Mouse (Mus musculus): ENCODE measurements around the gene Fa2h. TPM values are rescaled to one million over a fixed set of nuclear protein-coding genes. Genes with fewer than 3 reads are reported as not detected.

The Fa2h gene
- not detected in 2 replicates for polyA plus RNA-seq (2012)

GRCm38 (mm10) chr8:111393391-111394363 lies at the start of gene Fa2h:
Gene Fa2h, minus strand, starts transcription at chr8:111393824.

GRCm38 (mm10) chr8:111337890-111338347 lies 55.7 kb downstream of the Fa2h start, which contains the start of gene Mlkl:
Gene Mlkl, minus strand, starts transcription at chr8:111338177.

GRCm38 (mm10) chr8:111299821-111300568 lies 93.6 kb downstream of the Fa2h start, which contains the start of gene Rfwd3:
Gene Rfwd3, minus strand, starts transcription at chr8:111300222.

Other genes with a start within 250 kb of the Fa2h start
- gene Glg1, start 134.6 kb downstream of the Fa2h start, polyA plus RNA-seq (2012) = 11.8 and 13.5 TPM in 2 replicates
- 3.5 and 4.3 TPM in 2 replicates for gene Rfwd3, start 93.6 kb downstream of the Fa2h start, polyA plus RNA-seq (2012)
- gene Mlkl, start 55.6 kb downstream of the Fa2h start, polyA plus RNA-seq (2012) = 16.3 and 17.2 TPM in 2 replicates
- gene Wdr59, start 128.3 kb upstream of the Fa2h start, polyA plus RNA-seq (2012) = 2.2 and 2.7 TPM in 2 replicates
- 193 and 223 TPM in 2 replicates for gene Znrf1, start 142.3 kb upstream of the Fa2h start, polyA plus RNA-seq (2012)
- 0.44 and 0.47 TPM in 2 replicates for gene Ldhd, start 236.6 kb upstream of the Fa2h start, polyA plus RNA-seq (2012)
- 5.0 and 5.5 TPM in 2 replicates for gene Zfp1, start 249.6 kb upstream of the Fa2h start, polyA plus RNA-seq (2012)